ENCODE assay signal across 28 mouse cellular contexts in the genomic region with DNA sequence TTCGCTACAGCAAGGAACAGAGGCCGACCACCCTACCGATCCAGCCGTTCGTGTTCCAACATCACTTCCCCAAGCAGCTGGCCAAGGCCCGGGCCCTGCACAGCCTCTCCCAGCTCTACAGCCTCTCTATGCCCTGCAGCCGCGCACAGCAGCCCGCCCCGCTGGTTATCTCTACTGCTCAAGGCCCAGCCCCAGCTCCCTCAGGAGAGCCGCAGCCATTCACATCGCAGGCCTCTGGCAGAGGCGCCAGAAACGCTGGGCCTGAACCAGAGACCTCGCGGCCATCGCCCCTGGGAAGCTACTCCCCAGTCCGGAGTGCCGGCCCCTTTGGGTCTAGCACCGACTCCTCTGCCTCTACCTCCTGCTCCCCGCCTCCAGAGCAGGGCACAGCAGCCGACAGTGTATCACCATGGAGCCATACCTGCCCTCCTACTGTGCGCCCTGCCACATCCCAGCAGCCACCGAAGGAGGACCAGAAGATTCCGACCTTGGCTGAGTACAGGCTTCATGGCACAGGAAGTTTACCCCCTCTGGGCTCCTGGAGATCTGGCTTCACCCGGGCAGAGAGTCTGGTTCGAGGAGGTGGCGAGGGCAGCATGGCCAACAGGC. TPM values are rescaled to one million over a fixed set of nuclear protein-coding genes. Genes with fewer than 3 reads are reported as not detected.
DNase-seq lines count a peak whose midpoint lies in the region; ATAC-seq and TF ChIP-seq lines count a peak whose summit lies in the region.
"Had no signal": no experiment of that assay in that cellular context is flagged by ENCODE, and none has a peak within 500 bp of the region (broad histone marks: within the 10 kb centered on the region; RNA-seq: fewer than 3 reads in every experiment).

No protein-coding gene starts in this region.

- peaks cover 21% of the 10 kb centered on the region for H3K27me3 ChIP-seq in liver, postnatal 0 days (ENCODE audit: insufficient read depth, low read length)
- peaks cover 51% of the 10 kb centered on the region for H3K27me3 ChIP-seq in neural tube, embryonic 12.5 days (replicated peaks)
- H3K27me3 ChIP-seq in neural tube, embryonic 15.5 days (replicated peaks): peaks cover 41% of the 10 kb centered on the region
- H3K27me3 ChIP-seq in liver, embryonic 14.5 days (ENCODE audit: control insufficient read depth, insufficient read depth, low read length): peaks cover 17% of the 10 kb centered on the region

- no peak overlapping the region for H3K4me3 ChIP-seq in liver, postnatal 0 days (ENCODE audit: low read depth, low read length)
- no peak overlapping the region for H3K4me3 ChIP-seq in neural tube, embryonic 12.5 days
- H3K4me3 ChIP-seq in neural tube, embryonic 15.5 days (replicated peaks): no peak overlapping the region
- H3K4me3 ChIP-seq in liver, embryonic 14.5 days (ENCODE audit: insufficient read depth in 1 of 2, low read depth in 2 of 2, low read length in 2 of 2): no peak overlapping the region
- no peak overlapping the region for H3K4me3 ChIP-seq in left cerebral cortex, adult 2 months
- H3K4me3 ChIP-seq: heart, embryonic 13.5 days; hindbrain, embryonic 13.5 days; layer of hippocampus, adult 2 months; stomach, embryonic 15.5 days had no signal

- 79% methylated on average over 28 of the region's 28 CpGs for WGBS in liver, postnatal 0 days (ENCODE audit: insufficient replicate concordance)
- WGBS in neural tube, embryonic 12.5 days: 79% methylated on average over 28 of the region's 28 CpGs
- 81% methylated on average over 28 of the region's 28 CpGs for WGBS in neural tube, embryonic 15.5 days
- WGBS in liver, embryonic 14.5 days (ENCODE audit: insufficient replicate concordance): 56% methylated on average over 28 of the region's 28 CpGs

- peak; percentile 1 for DNase-seq in gastrocnemius, adult 18-20 months (ENCODE audit: low spot score)
- DNase-seq in gastrocnemius, adult 8-10 months (ENCODE audit: low spot score in 2 of 2): no peak
- peak; percentile 44 for DNase-seq in liver
- DNase-seq in liver, postnatal 0 days: no peak
- no peak for DNase-seq in liver, embryonic 14.5 days (ENCODE audit: low read depth in 3 of 3, low spot score in 3 of 3)
- DNase-seq in left cerebral cortex, adult 2 months (ENCODE audit: extremely low spot score in 1 of 2, low spot score in 2 of 2): no peak
- DNase-seq: adrenal gland, adult 2 months; cerebellum, adult 11 months; cerebellum, adult 9-11 months; forebrain, postnatal 0 days; kidney, adult 2 months; kidney, postnatal 14 days; lung, embryonic 14.5 days; lung, postnatal 4 days; right cerebral cortex, adult 18-20 months; right cerebral cortex, postnatal 4 days; thymus, postnatal 4 days had no signal

- no peak overlapping the region for H3K4me2 ChIP-seq in liver, postnatal 0 days (ENCODE audit: low read depth, low read length)
- no peak overlapping the region for H3K4me2 ChIP-seq in neural tube, embryonic 12.5 days (replicated peaks)
- no peak overlapping the region for H3K4me2 ChIP-seq in neural tube, embryonic 15.5 days
- no peak overlapping the region for H3K4me2 ChIP-seq in liver, embryonic 14.5 days (ENCODE audit: low read depth)
- H3K4me2 ChIP-seq: heart, embryonic 13.5 days; hindbrain, embryonic 13.5 days; lung, embryonic 14.5 days; stomach, embryonic 15.5 days had no signal

- ATAC-seq in liver, postnatal 0 days: no peak
- ATAC-seq in neural tube, embryonic 12.5 days (ENCODE audit: low FRiP score, low read depth): peak; percentile 41; the same call in 1 of the 2 replicates
- ATAC-seq in neural tube, embryonic 15.5 days (ENCODE audit: low FRiP score): no peak
- ATAC-seq in liver, embryonic 14.5 days (ENCODE audit: insufficient read depth): 0 out of 2 replicates have a peak, but pooled peaks have one; percentile 47
- ATAC-seq: forebrain, postnatal 0 days had no signal

- intact Hi-C loops in left cerebral cortex, adult 2 months (cut with DNase I): loop anchor here (1.0 to 5.0 kb wide), 3 partner anchors 68 to 374 kb away; a partner anchor contains a TSS

- peaks cover 31% of the 10 kb centered on the region for H3K36me3 ChIP-seq in liver, postnatal 0 days (replicated peaks; ENCODE audit: insufficient read depth, low read length)
- peaks cover 68% of the 10 kb centered on the region for H3K36me3 ChIP-seq in neural tube, embryonic 12.5 days
- H3K36me3 ChIP-seq in neural tube, embryonic 15.5 days: peaks cover 82% of the 10 kb centered on the region
- no peaks in the 10 kb centered on the region for H3K36me3 ChIP-seq in liver, embryonic 14.5 days (replicated peaks; ENCODE audit: control insufficient read depth, insufficient read depth, low read depth)
- H3K36me3 ChIP-seq: G1E had no signal

- no peaks in the 10 kb centered on the region for H3K9me3 ChIP-seq in liver, postnatal 0 days (ENCODE audit: low read length)
- H3K9me3 ChIP-seq in neural tube, embryonic 12.5 days: no peaks in the 10 kb centered on the region
- no peaks in the 10 kb centered on the region for H3K9me3 ChIP-seq in neural tube, embryonic 15.5 days (replicated peaks)
- no peaks in the 10 kb centered on the region for H3K9me3 ChIP-seq in liver, embryonic 14.5 days (ENCODE audit: control insufficient read depth, low read length)
- H3K9me3 ChIP-seq: heart, embryonic 13.5 days; hindbrain, embryonic 13.5 days; stomach, embryonic 15.5 days had no signal

- no peak overlapping the region for H3K9ac ChIP-seq in liver, postnatal 0 days (replicated peaks)
- no peak overlapping the region for H3K9ac ChIP-seq in neural tube, embryonic 12.5 days
- H3K9ac ChIP-seq in neural tube, embryonic 15.5 days (replicated peaks): no peak overlapping the region
- H3K9ac ChIP-seq in liver, embryonic 14.5 days (replicated peaks): no peak overlapping the region
- H3K9ac ChIP-seq: forebrain, postnatal 0 days; heart, embryonic 13.5 days; hindbrain, embryonic 13.5 days; lung, embryonic 14.5 days; stomach, embryonic 15.5 days had no signal

- H3K4me1 ChIP-seq in liver, postnatal 0 days (ENCODE audit: insufficient read depth): peaks cover 12% of the 10 kb centered on the region
- H3K4me1 ChIP-seq in neural tube, embryonic 12.5 days: peaks cover 18% of the 10 kb centered on the region; the same call in 1 of the 2 replicates
- peaks cover 30% of the 10 kb centered on the region for H3K4me1 ChIP-seq in neural tube, embryonic 15.5 days
- peaks cover 0 to 10% of the 10 kb centered on the region in 2 experiments; a peak in 2 of 4 replicates for H3K4me1 ChIP-seq in liver, embryonic 14.5 days (replicated peaks; ENCODE audit: control insufficient read depth in 2 of 2, insufficient read depth in 2 of 2, low read length in 1 of 2)

- no peak for TF ChIP-seq EP300 in liver, postnatal 0 days (IDR thresholded peaks at IDR 0.05; ENCODE audit: low read depth)
- no peak for TF ChIP-seq EP300 in liver, embryonic 14.5 days (IDR thresholded peaks at IDR 0.05; ENCODE audit: low read depth)

- TF ChIP-seq CTCF in liver, postnatal 0 days (IDR thresholded peaks at IDR 0.05; ENCODE audit: low read depth): no peak
- TF ChIP-seq CTCF in liver, embryonic 14.5 days (IDR thresholded peaks at IDR 0.05; ENCODE audit: low read depth): no peak
- TF ChIP-seq CTCF in left cerebral cortex, adult 2 months (IDR thresholded peaks at IDR 0.05): no peak

- no peak overlapping the region for H3K27ac ChIP-seq in liver, postnatal 0 days (ENCODE audit: low read depth)
- H3K27ac ChIP-seq in neural tube, embryonic 12.5 days: no peak overlapping the region
- no peak overlapping the region for H3K27ac ChIP-seq in neural tube, embryonic 15.5 days (replicated peaks)
- no peak overlapping the region for H3K27ac ChIP-seq in liver, embryonic 14.5 days
- no peak overlapping the region for H3K27ac ChIP-seq in left cerebral cortex, adult 2 months
- H3K27ac ChIP-seq: heart, embryonic 13.5 days; hindbrain, embryonic 13.5 days; layer of hippocampus, adult 2 months; stomach, embryonic 15.5 days had no signal

RNA-seq across cellular contexts. Expression of a gene that starts 7.2 kb away (rescaled TPM):
- total RNA-seq in gastrocnemius, adult 18-20 months (2021): not detected
- total RNA-seq in gastrocnemius, adult 8-10 months (2022): not detected
- 0.14 TPM in 1 of 2 replicates, not detected in the other for polyA plus RNA-seq in liver, postnatal 0 days (2015; fragmentation: Nextera tagmentation; extraction: Ambion mirVana)
- 0.34 TPM in 1 of 2 replicates, not detected in the other for polyA plus RNA-seq in neural tube, embryonic 12.5 days (2016; fragmentation: Nextera tagmentation; extraction: Ambion mirVana)
- polyA plus RNA-seq in neural tube, embryonic 15.5 days (2015; fragmentation: Nextera tagmentation; extraction: Ambion mirVana): 1.7 and 2.6 TPM in 2 replicates
- polyA plus RNA-seq in liver, embryonic 14.5 days (2012; rRNA removed): not detected in 2 replicates
- polyA plus RNA-seq in liver, embryonic 14.5 days (2014; fragmentation: Nextera tagmentation; extraction: Ambion mirVana): not detected in 2 replicates
- 1 to 10 TPM in 1 of 2 experiments, under 1 TPM in 1; 0.68 to 1.3 TPM for total RNA-seq in left cerebral cortex, adult 2 months (2021)
- total RNA-seq: adrenal gland, adult 2 months; common myeloid progenitor, adult 5-6 weeks; heart, postnatal 25 days; megakaryocyte-erythroid progenitor cell, adult 5-6 weeks had no signal
- polyA plus RNA-seq: G1E; limb, embryonic 11.5 days had no signal

RNA-seq across cellular contexts. Expression of a gene that starts 20.0 kb away (rescaled TPM):
- 10 to 100 TPM; 56.2 to 60.8 TPM for total RNA-seq in gastrocnemius, adult 18-20 months (2021)
- 10 to 100 TPM; 53.4 to 69.3 (median 59.4) TPM for total RNA-seq in gastrocnemius, adult 8-10 months (2022)
- polyA plus RNA-seq in liver, postnatal 0 days (2015; fragmentation: Nextera tagmentation; extraction: Ambion mirVana): 1.2 TPM in 2 replicates
- polyA plus RNA-seq in neural tube, embryonic 12.5 days (2016; fragmentation: Nextera tagmentation; extraction: Ambion mirVana): 14.9 and 15.4 TPM in 2 replicates
- 9.7 and 14.1 TPM in 2 replicates for polyA plus RNA-seq in neural tube, embryonic 15.5 days (2015; fragmentation: Nextera tagmentation; extraction: Ambion mirVana)
- polyA plus RNA-seq in liver, embryonic 14.5 days (2012; rRNA removed): 3.3 and 4.0 TPM in 2 replicates
- 0.65 and 1.2 TPM in 2 replicates for polyA plus RNA-seq in liver, embryonic 14.5 days (2014; fragmentation: Nextera tagmentation; extraction: Ambion mirVana)
- total RNA-seq in left cerebral cortex, adult 2 months (2021): 100 to 1,000 TPM; 102 to 103 TPM

RNA-seq across cellular contexts. Expression of a gene that starts 32.7 kb away (rescaled TPM):
- under 1 TPM in 1 of 2 experiments, not detected in 1; 0.21 TPM for total RNA-seq in gastrocnemius, adult 18-20 months (2021)
- not detected for total RNA-seq in gastrocnemius, adult 8-10 months (2022)
- 9.9 and 10.4 TPM in 2 replicates for polyA plus RNA-seq in liver, postnatal 0 days (2015; fragmentation: Nextera tagmentation; extraction: Ambion mirVana)
- polyA plus RNA-seq in neural tube, embryonic 12.5 days (2016; fragmentation: Nextera tagmentation; extraction: Ambion mirVana): 2.7 and 2.9 TPM in 2 replicates
- 4.3 and 6.7 TPM in 2 replicates for polyA plus RNA-seq in neural tube, embryonic 15.5 days (2015; fragmentation: Nextera tagmentation; extraction: Ambion mirVana)
- polyA plus RNA-seq in liver, embryonic 14.5 days (2012; rRNA removed): 0.11 and 0.31 TPM in 2 replicates
- 0.74 and 0.95 TPM in 2 replicates for polyA plus RNA-seq in liver, embryonic 14.5 days (2014; fragmentation: Nextera tagmentation; extraction: Ambion mirVana)
- total RNA-seq in left cerebral cortex, adult 2 months (2021): 1 to 10 TPM; 1.1 to 1.4 TPM
- total RNA-seq: layer of hippocampus, adult 2 months had no signal

RNA-seq across cellular contexts. Expression of a gene that starts 40.0 kb away (rescaled TPM):
- total RNA-seq in gastrocnemius, adult 18-20 months (2021): 10 to 100 TPM; 28.5 to 36.3 TPM
- 10 to 100 TPM; 21.5 to 25.4 (median 23.3) TPM for total RNA-seq in gastrocnemius, adult 8-10 months (2022)
- polyA plus RNA-seq in liver, postnatal 0 days (2015; fragmentation: Nextera tagmentation; extraction: Ambion mirVana): 1.9 and 2.1 TPM in 2 replicates
- 52.7 and 53.3 TPM in 2 replicates for polyA plus RNA-seq in neural tube, embryonic 12.5 days (2016; fragmentation: Nextera tagmentation; extraction: Ambion mirVana)
- 69.2 and 82.7 TPM in 2 replicates for polyA plus RNA-seq in neural tube, embryonic 15.5 days (2015; fragmentation: Nextera tagmentation; extraction: Ambion mirVana)
- 0.50 and 0.81 TPM in 2 replicates for polyA plus RNA-seq in liver, embryonic 14.5 days (2012; rRNA removed)
- 0.28 and 0.81 TPM in 2 replicates for polyA plus RNA-seq in liver, embryonic 14.5 days (2014; fragmentation: Nextera tagmentation; extraction: Ambion mirVana)
- total RNA-seq in left cerebral cortex, adult 2 months (2021): 100 to 1,000 TPM; 137 to 144 TPM

Comparison
In these comparisons a context has a peak if more than half of its experiments do, and no peak if none do; other contexts are left out.
1. DNase-seq: peak in gastrocnemius, adult 18-20 months (single experiment) and liver (single experiment); none in gastrocnemius, adult 8-10 months (0 of 2), liver, postnatal 0 days (single experiment), liver, embryonic 14.5 days (0 of 3) and left cerebral cortex, adult 2 months (0 of 2).
2. ATAC-seq: peak in neural tube, embryonic 12.5 days (single experiment) and liver, embryonic 14.5 days (single experiment); none in liver, postnatal 0 days (single experiment) and neural tube, embryonic 15.5 days (single experiment).